Mouse (Mus musculus) stomach, embryonic 16.5 days (tissue): Measurements from ENCODE around the gene Pkp1. TPM values are rescaled to one million over a fixed set of nuclear protein-coding genes. Genes with fewer than 3 reads are reported as not detected.

Experiments used
- ATAC-seq: fragments of 200-750 bp; cut with Nextera tagmentation; 2 replicates; pipeline ENCODE4 v1.8.0; 2017; ENCODE audit warnings: moderate number of reproducible peaks, moderate TSS enrichment; ENCODE audit not compliant: insufficient read depth, low FRiP score
- H3K27ac ChIP-seq: fragments of 300-500 bp; sonication (generic); 2 replicates; pipeline ENCODE4 v1.5.1; 2014; ENCODE audit warnings: low read length
- H3K27me3 ChIP-seq: fragments of 300-500 bp; sonication (generic); 2 replicates; pipeline ENCODE4 v1.6.1; 2014; ENCODE audit warnings: low read length, control low read depth, mixed read lengths; ENCODE audit not compliant: control insufficient read depth, insufficient read depth
- H3K36me3 ChIP-seq: fragments of 300-500 bp; sonication (generic); 2 replicates; pipeline ENCODE4 v1.6.1; 2014; ENCODE audit warnings: low read length; ENCODE audit not compliant: control insufficient read depth, insufficient read depth
- H3K4me1 ChIP-seq: fragments of 300-500 bp; sonication (generic); 2 replicates; pipeline ENCODE4 v1.6.1; 2014; ENCODE audit warnings: low read length, control low read depth, mixed read lengths; ENCODE audit not compliant: control insufficient read depth, insufficient read depth
- H3K4me2 ChIP-seq: fragments of 300-500 bp; sonication (generic); 2 replicates; pipeline ENCODE4 v1.6.1; 2014; ENCODE audit warnings: low read depth, low read length, mixed read lengths
- H3K4me3 ChIP-seq: fragments of 300-500 bp; sonication (generic); replicated peaks from 2 replicates; pipeline ENCODE4 v1.5.1; 2014; ENCODE audit warnings: mild to moderate bottlenecking, low read length
- H3K9ac ChIP-seq: fragments of 300-500 bp; sonication (generic); 2 replicates; pipeline ENCODE4 v1.6.1; 2014; ENCODE audit warnings: low read length
- H3K9me3 ChIP-seq: fragments of 300-500 bp; sonication (generic); replicated peaks from 2 replicates; pipeline ENCODE4 v1.6.1; 2016; ENCODE audit warnings: low read length, control low read depth; ENCODE audit not compliant: control insufficient read depth
- WGBS: fragments of 180-500 bp; shearing (Covaris S2); extraction: QIAGEN DNeasy Blood & Tissue Kit; methylation state at CpG from one replicate; pipeline ENCODE4 v1.1.7; 2014; 5-methylcytosine and 5-hydroxymethylcytosine counted together
- polyA plus RNA-seq: library from polyadenylated mRNA; unstranded; fragments of >200 nt; fragmentation: Nextera tagmentation; extraction: Ambion mirVana; gene quantifications from 2 replicates; pipeline ENCODE4 v1.2.1, GENCODE M21; 2015

Pkp1 gene
- polyA plus RNA-seq, 1 experiment from 2014 or later: 49.8 TPM

DNA sequence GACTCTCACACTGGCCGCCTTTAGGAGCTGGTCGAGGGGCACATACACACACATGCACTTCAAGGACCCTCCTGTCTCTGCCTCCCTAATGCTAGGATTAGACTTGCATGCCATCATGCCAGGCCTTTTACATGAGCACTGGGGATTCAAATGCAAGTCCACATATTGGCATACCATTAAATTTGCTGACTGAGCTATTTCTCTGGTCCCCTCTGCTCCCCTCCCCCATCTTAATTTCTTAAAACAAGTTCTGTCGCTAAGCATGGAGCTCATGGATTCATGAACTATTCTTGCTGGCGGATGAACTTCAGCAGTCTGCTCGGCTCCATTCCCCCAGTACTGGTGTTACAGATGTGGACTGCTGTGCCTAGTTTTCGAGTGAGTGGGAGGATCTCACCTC lies 26.2 kb downstream of the Pkp1 start:
- no peaks in the 10 kb centered on the region for H3K27me3 ChIP-seq

DNA sequence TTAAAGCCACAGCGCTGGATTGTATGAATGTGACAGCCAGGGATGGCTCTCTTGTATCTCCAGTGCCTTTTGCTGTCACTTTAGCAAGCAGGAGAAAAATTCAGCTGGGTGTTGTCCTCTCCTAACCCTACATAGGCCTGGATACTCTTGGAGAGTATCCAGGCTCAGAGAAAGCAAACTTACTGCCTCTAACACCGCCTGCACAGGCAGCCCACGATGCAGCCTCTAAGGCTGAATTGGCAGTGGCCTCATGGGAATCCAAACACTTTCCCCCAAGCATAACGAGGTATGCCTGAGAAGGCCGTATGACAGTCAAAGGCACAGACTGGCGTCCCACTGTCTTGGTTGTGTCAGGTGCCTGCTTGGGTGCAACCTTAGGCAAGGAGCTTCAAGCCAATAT lies 26.8 kb downstream of the Pkp1 start:
- Histone ChIP-seq H3K27me3 (no peaks in the 10 kb centered on the region), H3K4me2 (no peak overlapping the region), H3K4me1 (0 out of 2 replicates have a peak, but pooled peaks cover 6% of the 10 kb centered on the region), H3K4me3 (no peak overlapping the region), H3K9me3 (no peaks in the 10 kb centered on the region), H3K27ac (peak overlapping the region; percentile 78), H3K9ac (no peak overlapping the region), H3K36me3 (no peaks in the 10 kb centered on the region)
- no peak for ATAC-seq
- 67% methylated on average over 6 of the region's 6 CpGs for WGBS

More for the DNA sequence above, 26.2 kb downstream of the Pkp1 start:
- no peak for ATAC-seq
- Histone ChIP-seq H3K9me3 (no peaks in the 10 kb centered on the region), H3K4me1 (0 out of 2 replicates have a peak, but pooled peaks cover 6% of the 10 kb centered on the region), H3K4me2 (no peak overlapping the region), H3K9ac (no peak overlapping the region), H3K4me3 (no peak overlapping the region), H3K36me3 (no peaks in the 10 kb centered on the region), H3K27ac (peak overlapping the region; percentile 78; the same call in 1 of the 2 replicates)
- 71% methylated on average over 6 of the region's 6 CpGs for WGBS

DNA sequence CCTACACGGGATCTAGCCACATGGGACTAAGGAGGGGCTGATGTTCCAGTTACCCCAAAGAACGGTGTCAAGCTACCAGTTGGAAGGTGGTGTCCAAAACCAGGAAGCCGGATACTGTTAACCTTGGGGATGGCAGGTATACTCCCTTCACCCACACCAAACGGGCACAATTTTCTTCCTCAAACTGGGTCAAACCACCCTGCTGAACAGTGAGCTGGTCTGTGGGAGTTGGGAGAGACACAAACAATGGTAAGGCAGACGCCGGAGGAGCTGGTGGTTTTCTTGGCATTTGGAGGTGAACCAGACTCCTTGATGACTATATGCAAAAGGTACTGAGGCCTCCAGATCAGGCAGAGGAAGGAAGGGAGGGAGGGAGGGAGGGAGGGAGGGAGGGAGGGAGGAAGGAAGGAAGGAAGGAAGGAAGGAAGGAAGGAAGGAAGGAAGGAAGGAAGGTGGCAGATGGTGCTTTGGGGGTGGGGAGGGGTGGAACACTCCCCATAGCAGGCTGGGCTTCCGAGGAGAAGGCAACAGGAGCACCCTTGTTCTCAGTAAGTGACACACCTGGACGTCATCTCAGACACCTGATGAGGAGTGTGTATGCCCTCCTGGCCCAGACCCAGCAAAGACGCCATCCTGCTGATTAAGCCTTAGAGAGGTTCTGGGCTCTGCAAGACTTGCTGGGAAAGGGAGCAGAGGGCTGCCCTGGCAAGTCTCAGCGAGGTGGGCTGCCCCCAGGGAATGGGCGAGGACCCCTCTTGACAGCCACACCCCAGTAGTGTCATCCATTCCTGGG lies 27.4 kb downstream of the Pkp1 start:
- Histone ChIP-seq H3K27me3 (no peaks in the 10 kb centered on the region), H3K4me3 (no peak overlapping the region), H3K4me1 (0 out of 2 replicates have a peak, but pooled peaks cover 6% of the 10 kb centered on the region), H3K9me3 (no peaks in the 10 kb centered on the region), H3K27ac (peak overlapping the region; percentile 78), H3K4me2 (no peak overlapping the region), H3K36me3 (no peaks in the 10 kb centered on the region), H3K9ac (no peak overlapping the region)
- ATAC-seq: peak; percentile 61; the same call in 1 of the 2 replicates
- WGBS: 59% methylated on average over 11 of the region's 11 CpGs

DNA sequence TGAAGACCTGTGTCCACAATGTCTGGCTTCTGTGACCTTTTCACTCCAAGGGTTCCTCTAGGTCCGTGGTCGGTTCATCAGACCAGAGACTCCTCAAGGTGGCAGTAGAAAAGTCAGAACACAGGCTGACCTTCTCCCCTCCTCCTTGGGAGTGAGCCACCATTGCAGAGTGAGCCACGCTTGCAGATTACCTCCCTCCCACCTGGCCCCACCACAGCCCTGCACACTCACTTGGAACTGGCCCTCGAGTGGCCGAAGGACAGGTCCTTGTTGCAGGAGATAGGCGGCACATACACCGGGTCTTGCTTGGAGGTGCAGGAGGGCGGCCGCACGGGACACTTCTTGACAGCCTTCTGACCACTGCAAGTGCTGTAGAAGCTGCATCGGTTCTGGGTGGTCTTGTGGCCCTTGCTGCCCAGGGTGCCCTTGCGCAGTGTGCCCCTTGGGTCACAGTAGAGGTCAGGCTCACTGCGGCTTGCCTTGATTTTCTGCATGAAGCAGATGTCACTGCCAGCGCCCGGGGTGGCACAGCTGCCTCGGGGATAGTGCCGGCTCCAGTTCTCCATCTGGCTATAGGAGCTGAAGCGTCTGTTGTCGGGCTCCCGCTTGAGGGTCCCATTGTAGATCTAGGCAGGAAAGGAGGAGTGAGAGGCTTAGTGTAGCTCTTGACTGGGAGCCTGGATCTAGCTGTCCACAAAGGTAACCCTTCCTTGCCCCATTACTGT lies 29.4 kb downstream of the Pkp1 start:
- no peaks in the 10 kb centered on the region for H3K27me3 ChIP-seq
- H3K4me2 ChIP-seq: no peak overlapping the region
- no peak overlapping the region for H3K4me3 ChIP-seq
- no peak overlapping the region for H3K9ac ChIP-seq
- H3K4me1 ChIP-seq: 0 out of 2 replicates have a peak, but pooled peaks cover 3% of the 10 kb centered on the region
- H3K36me3 ChIP-seq: no peaks in the 10 kb centered on the region
- no peaks in the 10 kb centered on the region for H3K9me3 ChIP-seq
- no peak overlapping the region for H3K27ac ChIP-seq
- ATAC-seq: no peak
- 75% methylated on average over 20 of the region's 20 CpGs for WGBS

DNA sequence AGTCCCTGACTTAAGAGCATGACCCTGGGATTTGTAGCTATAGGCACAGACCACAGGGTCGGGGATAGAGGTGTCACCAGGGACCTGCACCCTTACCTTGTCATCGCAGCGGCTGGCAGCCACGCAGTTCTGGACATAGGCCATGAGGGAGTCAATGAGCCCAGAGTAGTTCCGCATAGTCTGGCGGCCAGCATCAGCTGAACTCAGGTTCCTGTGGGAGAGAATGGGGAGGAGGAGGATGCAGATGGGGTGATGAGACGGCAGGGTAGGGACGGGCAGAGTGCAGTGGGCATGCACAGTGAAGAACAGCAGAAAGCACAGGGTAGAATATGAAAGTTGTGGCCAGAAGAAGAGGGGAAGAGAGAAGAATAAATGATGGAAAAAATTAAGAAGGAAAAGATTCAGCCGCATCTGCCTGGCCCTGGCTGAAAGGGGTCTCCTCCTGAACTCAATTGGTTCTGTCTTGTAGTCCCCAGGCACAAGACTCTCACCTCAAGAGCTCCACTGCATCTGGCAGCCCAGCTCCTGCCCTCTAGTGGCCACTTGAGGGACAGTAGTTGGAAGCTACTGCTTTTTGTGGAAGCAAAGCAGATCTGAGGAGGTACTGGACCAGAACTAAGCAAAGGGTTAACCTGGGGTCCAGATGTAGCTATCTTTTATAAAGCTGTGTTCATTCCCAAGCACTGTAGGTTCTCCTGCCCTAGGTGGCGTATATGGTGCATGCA lies 36.5 kb downstream of the Pkp1 start:
- no peak overlapping the region for H3K9ac ChIP-seq
- ATAC-seq: peak; percentile 56; the same call in 1 of the 2 replicates
- no peaks in the 10 kb centered on the region for H3K36me3 ChIP-seq
- WGBS: 76% methylated on average over 10 of the region's 10 CpGs
- no peaks in the 10 kb centered on the region for H3K4me1 ChIP-seq
- no peak overlapping the region for H3K27ac ChIP-seq
- no peak overlapping the region for H3K4me3 ChIP-seq
- no peaks in the 10 kb centered on the region for H3K9me3 ChIP-seq
- no peaks in the 10 kb centered on the region for H3K27me3 ChIP-seq
- no peak overlapping the region for H3K4me2 ChIP-seq

DNA sequence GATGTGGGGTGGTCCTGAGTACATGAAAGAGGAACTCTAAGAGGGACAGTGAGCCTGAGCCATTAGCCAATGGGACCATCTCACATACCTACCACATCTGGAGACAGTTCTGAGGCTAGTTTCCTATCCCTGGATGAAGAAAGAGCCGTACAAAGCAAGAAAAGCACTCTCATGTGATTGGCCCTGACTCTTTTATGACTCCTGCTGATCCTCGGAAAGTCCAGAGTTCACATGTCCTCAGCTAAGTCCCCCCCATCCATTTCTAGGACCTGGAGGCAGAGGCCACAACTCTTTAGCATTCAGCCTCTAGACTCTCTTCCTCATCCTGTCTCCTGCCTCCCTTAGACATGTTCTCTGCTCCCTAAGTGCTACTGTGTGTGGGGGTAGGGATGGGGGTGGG lies 41.8 kb downstream of the Pkp1 start:
- Histone ChIP-seq H3K9ac (no peak overlapping the region), H3K36me3 (no peaks in the 10 kb centered on the region), H3K4me1 (no peaks in the 10 kb centered on the region), H3K9me3 (no peaks in the 10 kb centered on the region), H3K27ac (no peak overlapping the region), H3K4me2 (no peak overlapping the region), H3K27me3 (no peaks in the 10 kb centered on the region), H3K4me3 (no peak overlapping the region)
- no peak for ATAC-seq
- 59% methylated on average over 2 of the region's 2 CpGs for WGBS

DNA sequence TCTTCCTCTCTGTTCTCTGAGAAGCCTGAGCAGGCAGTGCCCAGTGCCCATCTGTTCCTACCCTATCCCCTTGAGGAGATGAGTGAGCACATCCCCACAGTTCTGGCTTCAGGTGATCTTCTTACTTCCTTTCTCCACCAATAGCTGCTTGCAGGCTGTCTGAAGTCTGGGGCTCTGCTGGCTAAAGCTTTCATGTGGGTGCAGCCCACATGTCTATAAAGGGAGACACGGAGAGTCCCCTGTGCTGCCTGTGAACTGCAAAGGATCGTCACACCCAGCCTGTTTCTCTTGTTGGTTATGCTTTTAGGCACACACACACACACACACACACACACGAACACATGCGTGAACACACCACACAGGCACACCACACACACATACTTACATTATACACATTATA lies 46.0 kb downstream of the Pkp1 start:
- H3K9ac ChIP-seq: no peak overlapping the region
- H3K27me3 ChIP-seq: no peaks in the 10 kb centered on the region
- H3K4me1 ChIP-seq: no peaks in the 10 kb centered on the region
- H3K27ac ChIP-seq: no peak overlapping the region
- no peak overlapping the region for H3K4me2 ChIP-seq
- no peak for ATAC-seq
- H3K36me3 ChIP-seq: no peaks in the 10 kb centered on the region
- H3K4me3 ChIP-seq: no peak overlapping the region
- H3K9me3 ChIP-seq: no peaks in the 10 kb centered on the region
- 81% methylated on average over 4 of the region's 4 CpGs for WGBS

DNA sequence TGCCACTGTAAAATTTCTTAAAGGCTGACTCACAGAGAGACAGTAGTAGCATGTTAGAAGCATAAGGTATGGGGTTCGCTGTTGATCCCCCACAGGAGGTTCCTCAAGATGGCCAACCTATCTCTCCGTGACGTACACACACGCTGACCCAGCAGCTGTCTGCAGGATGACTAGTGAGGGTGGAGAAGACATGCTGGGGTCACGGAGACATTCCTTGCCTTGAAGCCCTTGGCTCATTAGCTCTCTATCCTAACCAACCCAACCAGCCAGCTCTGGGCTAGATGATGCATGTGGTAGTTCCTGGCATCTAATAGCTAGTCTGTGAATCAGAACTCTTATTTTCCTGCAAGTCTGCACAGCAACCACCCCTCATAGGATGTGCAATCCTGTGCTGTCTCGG lies 50.4 kb downstream of the Pkp1 start:
- no peak overlapping the region for H3K27ac ChIP-seq
- no peak for ATAC-seq
- H3K4me3 ChIP-seq: no peak overlapping the region
- no peak overlapping the region for H3K4me2 ChIP-seq
- no peaks in the 10 kb centered on the region for H3K36me3 ChIP-seq
- no peaks in the 10 kb centered on the region for H3K27me3 ChIP-seq
- H3K9me3 ChIP-seq: no peaks in the 10 kb centered on the region
- H3K4me1 ChIP-seq: no peaks in the 10 kb centered on the region
- no peak overlapping the region for H3K9ac ChIP-seq
- WGBS: 89% methylated on average over 6 of the region's 6 CpGs
